Mouse (Mus musculus) spleen, adult 2 months (tissue): Measurements from ENCODE around the gene Srgap1. TPM values are rescaled to one million over a fixed set of nuclear protein-coding genes. Genes with fewer than 3 reads are reported as not detected.

Experiments
- DNase-seq, 2 experiments: peaks; one replicate each; pipeline versions ENCODE4 v3.0.0 to v3.0.0-alpha.2; 2012 to 2021; ENCODE audit warnings: low spot score in 2 of 2, low read depth in 1 of 2
- H3K27ac ChIP-seq: fragments of 200-500 bp; 2 replicates; pipeline ENCODE4 v1.5.1; 2012; ENCODE audit warnings: low read length, inconsistent platforms; ENCODE audit not compliant: insufficient read depth
- H3K27me3 ChIP-seq: fragments of 200-500 bp; 2 replicates; pipeline ENCODE4 v1.6.1; 2012; ENCODE audit warnings: mild to moderate bottlenecking, moderate library complexity, low read length, inconsistent platforms; ENCODE audit not compliant: control insufficient read depth, insufficient read depth
- H3K36me3 ChIP-seq: fragments of 200-500 bp; 2 replicates; pipeline ENCODE4 v1.6.1; 2012; ENCODE audit warnings: mild to moderate bottlenecking, low read length, inconsistent platforms; ENCODE audit not compliant: control insufficient read depth, insufficient read depth
- H3K4me1 ChIP-seq: fragments of 200-500 bp; 2 replicates; pipeline ENCODE4 v1.6.1; 2011; ENCODE audit warnings: inconsistent platforms; ENCODE audit not compliant: control insufficient read depth, insufficient read depth, insufficient read length
- H3K4me3 ChIP-seq: fragments of 200-500 bp; 2 replicates; pipeline ENCODE4 v1.5.1; 2011; ENCODE audit warnings: mild to moderate bottlenecking, inconsistent platforms; ENCODE audit not compliant: insufficient read depth, insufficient read length; ENCODE audit errors: extremely low read depth
- CTCF ChIP-seq: fragments of 200-500 bp; IDR thresholded peaks from 2 replicates; pipeline ENCODE4 v1.5.1; 2011; ENCODE audit warnings: mild to moderate bottlenecking, inconsistent platforms; ENCODE audit not compliant: insufficient read depth, insufficient read length, insufficient replicate concordance; ENCODE audit errors: extremely low read depth
- POLR2A ChIP-seq: fragments of 200-500 bp; IDR thresholded peaks from 2 replicates; pipeline ENCODE4 v1.6.1; 2011; ENCODE audit warnings: low read depth, low read length, inconsistent platforms
- WGBS: fragments of 180-500 bp; shearing (Covaris S2); methylation state at CpG from one replicate; pipeline ENCODE4 v1.1.7; 2018; 5-methylcytosine and 5-hydroxymethylcytosine counted together
- polyA plus RNA-seq: library from polyadenylated mRNA; depleted of rRNA; stranded (reverse); fragments of >200 nt; gene quantifications from 2 replicates; pipeline ENCODE4 v1.2.3, GENCODE M21; 2012

The Srgap1 gene
- polyA plus RNA-seq, 1 experiment: 0.58 TPM

DNA sequence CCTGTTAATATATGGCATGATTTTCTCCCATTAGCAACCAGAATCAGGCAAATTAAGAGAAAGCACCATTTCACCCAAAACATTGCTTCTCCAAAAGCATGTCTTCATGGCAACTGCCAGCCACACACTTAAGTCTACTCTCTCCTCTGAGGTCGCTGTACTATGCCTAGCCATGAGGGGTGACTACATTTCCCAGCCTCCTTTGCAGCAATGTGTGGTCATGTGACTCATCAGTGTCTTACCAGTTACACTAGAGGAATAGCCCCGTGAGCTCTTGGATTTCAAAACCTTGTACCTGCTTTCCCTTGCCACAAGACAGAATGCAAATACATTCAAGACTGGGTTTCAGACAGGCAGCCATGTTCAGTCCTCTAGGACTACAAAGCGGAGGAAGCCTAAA lies 8.6 kb downstream of the Srgap1 start:
- no peak for DNase-seq
- no peak for TF ChIP-seq CTCF
- TF ChIP-seq POLR2A: no peak

DNA sequence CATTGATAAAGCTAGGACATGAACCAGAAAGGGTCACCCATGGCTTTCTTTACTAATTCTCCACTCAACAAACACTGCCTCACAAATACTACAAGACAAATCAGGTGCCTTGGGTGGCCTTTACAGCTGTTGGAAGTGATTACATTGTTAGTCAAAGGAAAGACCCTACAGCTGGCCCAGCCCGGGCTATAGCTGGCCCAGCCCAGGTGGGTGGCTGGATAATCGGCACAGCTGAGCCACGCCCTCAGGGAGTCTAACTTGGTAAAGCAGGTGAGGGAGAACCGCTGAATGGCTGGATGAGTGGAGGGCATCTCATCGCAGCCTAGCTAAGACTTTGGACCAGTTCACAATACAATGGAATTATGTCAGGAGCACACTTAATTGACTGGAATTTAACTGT lies 13.8 kb downstream of the Srgap1 start:
- no peaks in the 10 kb centered on the region for H3K36me3 ChIP-seq
- 92% methylated on average over 5 of the region's 5 CpGs for WGBS
- no peak overlapping the region for H3K4me3 ChIP-seq
- no peak overlapping the region for H3K27ac ChIP-seq
- no peaks in the 10 kb centered on the region for H3K4me1 ChIP-seq
- TF ChIP-seq POLR2A: no peak
- no peak for TF ChIP-seq CTCF
- H3K27me3 ChIP-seq: no peaks in the 10 kb centered on the region
- no peak for DNase-seq

More for the DNA sequence above, 8.6 kb downstream of the Srgap1 start:
- H3K4me3 ChIP-seq: no peak overlapping the region
- no peaks in the 10 kb centered on the region for H3K4me1 ChIP-seq
- no peaks in the 10 kb centered on the region for H3K36me3 ChIP-seq
- no peak overlapping the region for H3K27ac ChIP-seq
- H3K27me3 ChIP-seq: no peaks in the 10 kb centered on the region
- 59% methylated on average over 3 of the region's 3 CpGs for WGBS

DNA sequence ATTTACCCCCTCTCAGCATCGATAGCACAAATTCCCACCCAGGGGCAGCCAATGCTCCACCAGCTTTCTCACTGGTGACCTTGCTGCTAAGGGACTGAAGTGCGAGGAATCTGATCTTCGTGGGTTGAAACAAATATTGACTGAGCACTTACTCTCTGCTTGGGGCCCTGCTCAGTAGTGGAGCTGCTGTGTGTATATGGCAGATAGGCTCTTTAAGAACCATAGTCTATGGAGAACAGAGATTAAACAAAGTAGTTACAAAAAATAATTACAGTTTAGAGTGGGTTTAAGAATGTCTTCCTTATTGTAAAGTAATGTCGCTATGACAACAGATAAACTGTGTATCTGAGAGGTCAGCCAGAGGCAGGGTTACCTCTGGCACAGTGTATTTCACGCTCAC lies 16.7 kb downstream of the Srgap1 start:
- Histone ChIP-seq H3K36me3 (no peaks in the 10 kb centered on the region), H3K4me1 (no peaks in the 10 kb centered on the region), H3K4me3 (no peak overlapping the region), H3K27me3 (no peaks in the 10 kb centered on the region), H3K27ac (no peak overlapping the region)
- WGBS: 87% methylated on average over 5 of the region's 5 CpGs
- DNase-seq: no peak
- no peak for TF ChIP-seq POLR2A
- TF ChIP-seq CTCF: no peak

DNA sequence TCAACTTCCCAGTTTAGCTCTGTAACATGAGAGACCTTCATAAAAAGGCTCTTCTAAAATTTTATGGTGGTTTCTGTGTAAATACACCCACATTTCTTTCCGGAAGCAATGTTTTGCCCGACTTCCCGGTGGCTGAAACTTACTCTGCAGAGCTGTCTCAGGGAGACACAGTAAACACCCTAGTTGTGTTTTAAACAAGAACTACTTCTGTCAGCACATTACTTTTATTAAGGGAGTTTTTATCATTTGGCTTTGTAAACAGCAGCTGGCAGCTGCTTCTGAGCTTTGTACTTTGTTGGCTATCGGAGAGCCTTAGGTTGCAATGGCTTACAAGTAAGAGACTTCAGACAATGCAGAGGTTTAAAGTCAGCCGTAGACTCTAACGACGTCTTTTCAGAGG lies 17.4 kb downstream of the Srgap1 start:
- Histone ChIP-seq H3K36me3 (no peaks in the 10 kb centered on the region), H3K27ac (no peak overlapping the region), H3K4me3 (no peak overlapping the region), H3K4me1 (no peaks in the 10 kb centered on the region), H3K27me3 (no peaks in the 10 kb centered on the region)
- DNase-seq: no peak
- WGBS: 34% methylated on average over 7 of the region's 7 CpGs
- no peak for TF ChIP-seq CTCF
- no peak for TF ChIP-seq POLR2A

DNA sequence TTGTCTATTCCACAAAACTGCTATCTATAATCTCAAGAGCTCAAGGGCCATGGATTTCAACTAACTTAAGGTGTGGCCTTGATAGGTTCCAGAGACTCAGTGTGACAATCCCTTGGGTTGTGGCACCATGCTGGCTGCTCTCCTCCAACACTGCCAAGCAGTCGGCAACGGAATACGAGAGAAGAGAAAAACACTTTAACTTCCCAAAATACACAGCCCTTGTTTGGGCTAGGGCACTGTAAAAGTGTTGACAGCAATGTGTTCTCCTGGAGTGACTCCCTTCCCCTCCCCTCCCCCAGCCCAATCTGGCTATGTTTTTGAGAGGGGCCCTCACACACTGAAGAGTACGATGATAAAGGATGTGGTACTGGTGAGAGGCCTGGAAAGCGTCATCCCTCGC lies 21.9 kb downstream of the Srgap1 start:
- Histone ChIP-seq H3K36me3 (no peaks in the 10 kb centered on the region), H3K27me3 (no peaks in the 10 kb centered on the region), H3K27ac (no peak overlapping the region), H3K4me1 (no peaks in the 10 kb centered on the region), H3K4me3 (no peak overlapping the region)
- WGBS: 86% methylated on average over 6 of the region's 6 CpGs
- TF ChIP-seq CTCF: no peak
- TF ChIP-seq POLR2A: no peak
- DNase-seq: no peak

DNA sequence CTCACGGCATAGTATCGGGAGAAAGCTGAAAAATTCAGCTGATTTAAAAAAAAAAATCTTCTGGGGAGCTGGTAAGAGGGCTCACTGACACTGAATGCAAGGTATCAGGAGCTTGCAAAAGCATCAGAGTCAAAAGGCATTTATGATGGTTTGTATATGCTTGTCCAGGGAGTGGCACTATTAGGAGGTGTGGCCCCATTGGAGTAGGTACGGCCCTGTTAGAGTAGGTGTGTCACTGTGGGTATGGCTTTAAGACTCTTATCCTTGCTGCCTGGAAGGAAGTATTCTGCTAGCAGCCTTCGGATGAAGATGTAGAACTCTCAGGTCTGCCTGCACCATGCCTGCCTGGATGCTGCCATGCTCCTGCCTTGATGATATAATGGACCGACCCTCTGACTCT lies 26.2 kb downstream of the Srgap1 start:
- H3K27ac ChIP-seq: no peak overlapping the region

DNA sequence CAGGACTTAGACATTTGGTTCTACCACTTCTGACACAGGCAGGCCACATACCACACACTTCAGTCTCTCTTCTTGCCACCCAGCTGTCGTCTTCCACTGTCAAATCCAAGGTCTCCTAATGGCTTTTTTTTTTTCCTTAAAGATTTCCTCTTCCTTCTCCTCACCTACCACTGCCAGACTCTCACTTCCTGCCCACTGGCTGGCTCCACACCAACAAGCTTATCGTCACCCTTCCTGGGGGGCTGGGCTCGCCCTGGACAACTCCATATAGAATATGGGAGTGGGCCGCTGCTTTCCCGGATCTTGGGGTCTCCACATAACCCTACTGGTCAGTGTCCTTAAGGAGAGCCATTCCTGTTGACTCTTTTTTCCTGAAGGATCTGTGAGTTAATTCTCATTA lies 26.9 kb downstream of the Srgap1 start:
- H3K36me3 ChIP-seq: no peaks in the 10 kb centered on the region
- WGBS: 66% methylated on average over 5 of the region's 5 CpGs
- no peak overlapping the region for H3K27ac ChIP-seq
- no peak for DNase-seq
- TF ChIP-seq POLR2A: no peak
- TF ChIP-seq CTCF: no peak
- H3K27me3 ChIP-seq: no peaks in the 10 kb centered on the region
- H3K4me1 ChIP-seq: no peaks in the 10 kb centered on the region
- H3K4me3 ChIP-seq: no peak overlapping the region

More for the DNA sequence above, 26.2 kb downstream of the Srgap1 start:
- H3K4me3 ChIP-seq: no peak overlapping the region
- DNase-seq: no peak
- no peaks in the 10 kb centered on the region for H3K27me3 ChIP-seq
- H3K36me3 ChIP-seq: no peaks in the 10 kb centered on the region
- no peak for TF ChIP-seq CTCF
- TF ChIP-seq POLR2A: no peak
- no peaks in the 10 kb centered on the region for H3K4me1 ChIP-seq
- WGBS: 92% methylated on average over 5 of the region's 5 CpGs
